Mouse (Mus musculus): ENCODE measurements around the gene Fam49a. TPM values are rescaled to one million over a fixed set of nuclear protein-coding genes. Genes with fewer than 3 reads are reported as not detected.
"Not testable (repeated sequence)": the region's sequence is repeated elsewhere in the genome, so short reads cannot be mapped to it uniquely, and the experiment has no call there.

Fam49a gene
- polyA plus RNA-seq, 1 experiment = 6.2 TPM

GRCm38 (mm10) chr12:12227594-12227993 is 34.3 kb upstream of the Fam49a start:
- Histone ChIP-seq H3K4me1 (ENCODE audit: control insufficient read depth, insufficient read depth, low read length) (no peaks in the 10 kb centered on the region), H3K4me3 (replicated peaks; ENCODE audit: control insufficient read depth, low read depth, low read length) (no peak overlapping the region), H3K27ac (ENCODE audit: control insufficient read depth, insufficient read depth, low read depth, low read length, poor library complexity) (no peak overlapping the region)
- 85% methylated on average over 3 of the region's 3 CpGs for WGBS
- TF ChIP-seq CTCF (IDR thresholded peaks at IDR 0.05; ENCODE audit: control insufficient read depth, insufficient read depth, low read length) (no peak), POLR2A (IDR thresholded peaks at IDR 0.05; ENCODE audit: borderline replicate concordance, control insufficient read depth, low read depth, low read length) (no peak)

GRCm38 (mm10) chr12:12230031-12230557 is 31.8 kb upstream of the Fam49a start:
- no peaks in the 10 kb centered on the region for H3K4me1 ChIP-seq (ENCODE audit: control insufficient read depth, insufficient read depth, low read length)
- H3K4me3 ChIP-seq (replicated peaks; ENCODE audit: control insufficient read depth, low read depth, low read length) = no peak overlapping the region
- no peak overlapping the region for H3K27ac ChIP-seq (ENCODE audit: control insufficient read depth, insufficient read depth, low read depth, low read length, poor library complexity)
- no peak for TF ChIP-seq POLR2A (IDR thresholded peaks at IDR 0.05; ENCODE audit: borderline replicate concordance, control insufficient read depth, low read depth, low read length)

- Histone ChIP-seq H3K4me3 (replicated peaks; ENCODE audit: control insufficient read depth, low read depth, low read length) (no peak overlapping the region), H3K4me1 (ENCODE audit: control insufficient read depth, insufficient read depth, low read length) (no peaks in the 10 kb centered on the region), H3K27ac (ENCODE audit: control insufficient read depth, insufficient read depth, low read depth, low read length, poor library complexity) (no peak overlapping the region)
- 83% methylated on average over 4 of the region's 4 CpGs for WGBS
- TF ChIP-seq POLR2A (IDR thresholded peaks at IDR 0.05; ENCODE audit: borderline replicate concordance, control insufficient read depth, low read depth, low read length) (no peak), CTCF (IDR thresholded peaks at IDR 0.05; ENCODE audit: control insufficient read depth, insufficient read depth, low read length) (no peak)
Measured at GRCm38 (mm10) chr12:12232097-12232496, 29.8 kb upstream of the Fam49a start.

- no peak overlapping the region for H3K4me3 ChIP-seq (replicated peaks; ENCODE audit: control insufficient read depth, low read depth, low read length)
- no peak overlapping the region for H3K27ac ChIP-seq (ENCODE audit: control insufficient read depth, insufficient read depth, low read depth, low read length, poor library complexity)
- WGBS = 78% methylated on average over 5 of the region's 5 CpGs
- no peak for TF ChIP-seq POLR2A (IDR thresholded peaks at IDR 0.05; ENCODE audit: borderline replicate concordance, control insufficient read depth, low read depth, low read length)
- TF ChIP-seq CTCF (IDR thresholded peaks at IDR 0.05; ENCODE audit: control insufficient read depth, insufficient read depth, low read length) = no peak
- H3K4me1 ChIP-seq (ENCODE audit: control insufficient read depth, insufficient read depth, low read length) = no peaks in the 10 kb centered on the region
Measured at GRCm38 (mm10) chr12:12236978-12237377, 25.0 kb upstream of the Fam49a start.

GRCm38 (mm10) chr12:12239502-12239901 is 22.4 kb upstream of the Fam49a start:
- TF ChIP-seq POLR2A (IDR thresholded peaks at IDR 0.05; ENCODE audit: borderline replicate concordance, control insufficient read depth, low read depth, low read length) (no peak), CTCF (IDR thresholded peaks at IDR 0.05; ENCODE audit: control insufficient read depth, insufficient read depth, low read length) (no peak)
- no peak overlapping the region for H3K4me3 ChIP-seq (replicated peaks; ENCODE audit: control insufficient read depth, low read depth, low read length)
- H3K27ac ChIP-seq (ENCODE audit: control insufficient read depth, insufficient read depth, low read depth, low read length, poor library complexity) = no peak overlapping the region
- H3K4me1 ChIP-seq (ENCODE audit: control insufficient read depth, insufficient read depth, low read length) = no peaks in the 10 kb centered on the region
- WGBS = 59% methylated on average over 3 of the region's 3 CpGs

GRCm38 (mm10) chr12:12243148-12243547 is 18.8 kb upstream of the Fam49a start:
- 92% methylated on average over 3 of the region's 3 CpGs for WGBS
- no peak overlapping the region for H3K27ac ChIP-seq (ENCODE audit: control insufficient read depth, insufficient read depth, low read depth, low read length, poor library complexity)
- no peak for TF ChIP-seq POLR2A (IDR thresholded peaks at IDR 0.05; ENCODE audit: borderline replicate concordance, control insufficient read depth, low read depth, low read length)
- TF ChIP-seq CTCF (IDR thresholded peaks at IDR 0.05; ENCODE audit: control insufficient read depth, insufficient read depth, low read length) = no peak
- H3K4me3 ChIP-seq (replicated peaks; ENCODE audit: control insufficient read depth, low read depth, low read length) = no peak overlapping the region
- H3K4me1 ChIP-seq (ENCODE audit: control insufficient read depth, insufficient read depth, low read length) = no peaks in the 10 kb centered on the region

- H3K27ac ChIP-seq (ENCODE audit: control insufficient read depth, insufficient read depth, low read depth, low read length, poor library complexity); H3K4me1 ChIP-seq (ENCODE audit: control insufficient read depth, insufficient read depth, low read length); H3K4me3 ChIP-seq (replicated peaks; ENCODE audit: control insufficient read depth, low read depth, low read length): not testable (repeated sequence)
- 58% methylated on average over 4 of the region's 4 CpGs for WGBS
Measured at GRCm38 (mm10) chr12:12247023-12247422, 14.9 kb upstream of the Fam49a start.

GRCm38 (mm10) chr12:12249521-12249920 is 12.4 kb upstream of the Fam49a start:
- Histone ChIP-seq H3K4me3 (replicated peaks; ENCODE audit: control insufficient read depth, low read depth, low read length) (no peak overlapping the region), H3K4me1 (ENCODE audit: control insufficient read depth, insufficient read depth, low read length) (no peaks in the 10 kb centered on the region), H3K27ac (ENCODE audit: control insufficient read depth, insufficient read depth, low read depth, low read length, poor library complexity) (no peak overlapping the region)
- 31% methylated on average over 2 of the region's 2 CpGs for WGBS
- TF ChIP-seq CTCF (IDR thresholded peaks at IDR 0.05; ENCODE audit: control insufficient read depth, insufficient read depth, low read length) = no peak
- no peak for TF ChIP-seq POLR2A (IDR thresholded peaks at IDR 0.05; ENCODE audit: borderline replicate concordance, control insufficient read depth, low read depth, low read length)

- 73% methylated on average over 5 of the region's 5 CpGs for WGBS
- no peak overlapping the region for H3K4me3 ChIP-seq (replicated peaks; ENCODE audit: control insufficient read depth, low read depth, low read length)
- no peak for TF ChIP-seq POLR2A (IDR thresholded peaks at IDR 0.05; ENCODE audit: borderline replicate concordance, control insufficient read depth, low read depth, low read length)
- TF ChIP-seq CTCF (IDR thresholded peaks at IDR 0.05; ENCODE audit: control insufficient read depth, insufficient read depth, low read length) = no peak
Measured at GRCm38 (mm10) chr12:12253526-12253925, 8.4 kb upstream of the Fam49a start.

More at GRCm38 (mm10) chr12:12253526-12253925, 8.4 kb upstream of the Fam49a start:
- Histone ChIP-seq H3K27ac (ENCODE audit: control insufficient read depth, insufficient read depth, low read depth, low read length, poor library complexity) (no peak overlapping the region), H3K4me1 (ENCODE audit: control insufficient read depth, insufficient read depth, low read length) (no peaks in the 10 kb centered on the region)
